Mouse (Mus musculus) cerebellum, adult 9-11 months (tissue): ENCODE measurements around the gene Fancc.
A peak's percentile ranks its signal among the peaks of the same experiment; 100 is the strongest.

Experiments
- DNase-seq: peaks from one replicate; pipeline ENCODE4 v3.0.0; 2022

Gene Fancc

DNA sequence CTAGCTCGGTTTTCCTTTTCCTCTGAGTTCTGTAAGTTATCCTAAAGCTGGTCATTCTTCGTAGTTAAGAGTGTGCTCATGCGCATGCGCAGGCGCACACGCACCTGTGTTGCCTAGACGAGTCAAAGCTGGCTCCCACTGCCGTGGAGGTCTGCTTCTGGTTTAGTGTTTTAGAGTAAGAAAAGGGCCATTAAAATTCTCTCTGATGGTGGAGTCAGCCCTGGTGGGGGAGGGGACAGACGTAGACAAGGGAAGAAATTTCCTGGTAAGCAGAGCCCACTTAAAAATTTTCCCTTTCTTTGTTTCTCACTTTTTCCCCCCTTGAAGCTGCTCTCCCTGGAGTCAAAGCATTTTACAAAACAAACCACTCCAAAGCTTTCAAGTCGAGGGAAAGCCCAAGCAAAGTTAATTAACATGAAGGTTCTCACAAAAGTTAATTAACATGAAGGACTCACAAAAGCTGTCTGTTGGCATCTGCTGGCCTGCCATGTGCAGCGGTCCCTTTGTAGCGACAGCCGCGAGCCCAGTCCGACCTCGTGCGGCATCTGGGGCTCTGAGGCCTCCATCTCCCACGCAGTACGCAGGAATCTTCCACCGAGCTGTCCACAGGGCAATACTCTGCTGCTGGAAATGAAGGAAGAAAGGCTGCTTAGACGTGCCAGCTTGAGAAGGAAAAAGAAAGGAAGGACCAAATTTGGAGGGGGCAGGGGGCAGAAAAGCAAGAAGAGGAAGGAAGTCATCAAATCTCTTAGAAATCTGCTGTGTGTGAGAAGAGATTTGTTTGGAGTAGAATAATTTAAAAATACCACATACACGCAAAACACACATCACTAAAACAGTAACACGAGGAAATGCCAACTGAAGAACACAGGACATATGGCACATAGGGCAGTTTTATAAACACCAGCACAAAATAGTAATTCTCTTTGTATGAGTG is at the start of gene Fancc:
Fancc (minus strand) TSS at position 633 of the 937 bp plus-strand sequence.
- DNase-seq: no peak

DNA sequence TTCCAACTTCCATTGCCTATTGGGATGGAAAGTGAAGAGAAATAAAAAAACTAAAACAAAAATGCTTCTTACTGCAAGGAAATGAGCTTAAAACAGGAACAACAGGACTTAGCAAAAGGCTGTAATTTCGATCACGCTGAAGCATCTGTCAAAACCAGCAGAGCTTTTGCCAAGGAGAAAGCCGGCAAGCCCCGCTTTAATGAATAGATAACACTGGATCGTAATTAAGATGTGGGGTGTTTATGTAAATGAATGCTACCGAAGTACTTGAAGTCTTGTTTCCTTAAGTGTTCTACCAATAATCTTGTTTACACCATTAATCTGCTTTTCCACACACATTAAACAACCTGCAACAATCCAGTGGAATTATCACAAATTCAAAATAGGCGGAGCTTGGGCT is 48.2 kb upstream of the Fancc start:
- DNase-seq: no peak

DNA sequence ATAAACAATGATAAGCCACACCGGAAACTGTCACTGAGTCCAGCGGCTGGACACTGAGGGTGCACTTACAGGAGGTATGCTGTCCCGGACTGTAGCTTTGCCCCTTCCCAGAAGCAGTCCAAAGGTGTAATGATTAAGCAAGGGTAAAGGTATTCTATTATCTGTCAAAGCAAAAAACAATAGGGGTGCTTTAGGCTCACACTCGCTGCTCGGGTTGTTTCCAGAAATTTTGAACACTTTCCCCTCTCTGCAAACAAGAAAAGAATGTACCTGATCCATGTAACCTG is 47.8 kb upstream of the Fancc start:
- DNase-seq: no peak

DNA sequence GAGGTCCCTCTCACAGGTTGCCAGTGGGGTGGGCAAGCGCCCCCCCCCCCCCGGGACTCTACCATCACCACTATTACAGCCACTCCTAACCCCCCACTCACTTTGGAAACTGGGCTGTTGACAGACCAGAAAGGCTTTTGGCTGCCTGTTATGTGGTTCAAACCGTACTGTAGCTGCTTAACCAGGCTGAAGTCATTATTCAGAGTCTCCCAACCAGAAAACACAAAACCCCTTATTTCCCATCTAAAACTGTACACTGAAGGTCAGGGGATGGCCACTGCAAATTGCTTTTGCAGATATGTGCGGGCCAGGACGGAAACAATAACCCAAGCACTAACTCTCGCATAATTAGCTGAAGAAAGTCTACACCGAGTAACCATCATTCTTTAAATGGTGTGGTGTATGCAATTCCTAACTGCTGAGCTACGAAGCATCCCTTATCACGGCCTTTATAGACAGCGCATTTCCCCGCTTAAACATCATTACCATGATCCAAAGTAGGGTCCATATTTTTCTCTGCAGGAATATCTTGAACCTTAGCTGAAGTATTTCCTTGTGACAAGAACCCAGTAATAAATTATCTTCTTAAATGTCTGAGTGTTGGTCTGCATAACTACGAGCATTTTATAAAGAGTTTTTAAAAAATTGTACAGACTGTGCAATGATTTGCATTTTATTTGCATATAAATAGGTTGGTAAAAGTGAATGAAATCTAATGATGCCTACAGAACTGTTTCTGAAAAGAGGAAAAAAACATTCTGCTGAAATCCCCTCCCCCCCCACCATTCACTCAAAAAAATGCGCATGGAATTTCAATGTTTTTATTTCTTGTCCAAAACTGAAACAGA is 47.3 kb upstream of the Fancc start:
- DNase-seq: no peak

DNA sequence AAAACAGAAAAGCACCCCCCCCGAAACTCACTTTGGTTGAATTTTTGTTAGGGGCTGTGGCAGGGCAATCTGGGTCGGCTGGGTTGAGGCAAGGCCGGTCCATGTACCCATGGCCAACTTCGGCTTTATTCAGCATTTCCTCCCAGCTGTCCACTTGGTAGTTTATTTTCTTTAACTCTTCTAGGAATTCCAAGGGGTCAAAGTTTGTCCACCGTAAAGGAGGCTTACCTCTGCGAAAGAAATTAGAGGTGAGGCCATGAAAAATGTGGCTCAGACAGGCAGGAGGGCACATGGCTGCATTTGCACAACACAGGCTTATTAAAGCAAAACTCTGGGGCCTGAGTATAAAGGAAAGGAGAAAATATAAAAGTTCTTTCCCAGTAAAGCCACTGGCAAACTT is 46.4 kb upstream of the Fancc start:
- DNase-seq: no peak

DNA sequence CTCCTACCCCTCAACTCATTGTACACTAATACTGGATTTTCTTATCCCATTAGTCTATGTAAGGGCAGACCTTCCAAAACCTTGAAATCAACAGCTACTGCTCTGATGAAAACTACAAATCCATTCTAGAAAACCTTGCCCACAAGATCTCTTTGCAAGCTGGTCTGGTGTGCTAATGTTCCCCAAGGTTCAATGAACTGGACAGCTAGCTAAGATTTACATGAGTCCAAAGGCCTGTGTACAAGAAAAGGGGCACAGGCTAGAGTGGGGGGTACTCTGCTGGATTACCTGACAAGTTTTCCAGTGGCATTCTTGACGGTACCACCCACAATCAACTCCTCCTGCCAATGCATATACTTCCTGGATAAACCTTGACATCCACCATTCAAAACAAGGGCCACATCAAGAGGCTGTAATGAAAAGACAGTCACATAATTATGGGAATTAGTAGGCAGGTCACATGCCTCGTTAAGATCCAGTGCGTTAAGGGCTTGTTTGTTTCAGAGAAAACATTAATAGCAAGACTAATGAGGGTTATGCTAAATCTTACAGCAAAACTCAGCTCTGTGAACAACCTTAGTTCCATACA is 45.8 kb upstream of the Fancc start:
- no peak for DNase-seq

DNA sequence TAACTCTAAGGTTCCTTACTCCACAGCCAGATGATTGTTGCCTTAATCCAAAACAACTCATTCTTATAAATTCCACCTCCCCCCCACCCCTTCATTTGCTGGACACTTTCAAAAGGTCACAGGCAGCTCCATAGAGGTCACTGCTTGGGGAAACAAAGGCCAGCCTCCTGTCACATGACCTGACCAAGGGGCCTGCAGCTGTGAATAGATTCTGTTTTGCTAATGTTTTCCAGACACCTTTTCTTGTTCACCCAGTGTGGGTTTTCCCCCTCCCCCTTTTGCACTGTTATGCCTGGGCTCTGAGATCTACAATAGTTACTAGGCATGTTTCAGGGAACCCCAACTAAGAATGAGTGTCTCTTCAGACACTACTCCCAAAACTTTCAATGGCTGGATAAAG is 44.4 kb upstream of the Fancc start:
- no peak for DNase-seq

DNA sequence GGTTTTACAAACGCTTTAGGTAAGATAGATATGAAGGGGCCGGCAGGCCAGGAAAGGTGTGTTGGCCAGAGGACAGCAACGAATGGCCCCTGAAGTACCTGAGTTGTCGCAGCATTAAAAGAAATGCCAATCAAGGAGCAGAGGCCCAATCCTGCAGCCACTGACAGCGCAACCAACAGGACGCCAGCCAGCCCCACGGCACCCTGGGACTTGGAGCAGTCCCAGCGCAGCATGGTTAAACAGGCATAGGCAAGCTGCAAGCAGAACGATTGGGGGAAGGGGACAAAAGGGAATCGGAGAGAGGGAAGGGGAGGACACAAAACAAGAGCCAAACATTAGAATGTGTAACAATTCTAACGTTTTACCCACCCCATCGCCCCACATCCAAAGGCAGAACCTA is 43.5 kb upstream of the Fancc start:
- DNase-seq: peak; percentile 49

DNA sequence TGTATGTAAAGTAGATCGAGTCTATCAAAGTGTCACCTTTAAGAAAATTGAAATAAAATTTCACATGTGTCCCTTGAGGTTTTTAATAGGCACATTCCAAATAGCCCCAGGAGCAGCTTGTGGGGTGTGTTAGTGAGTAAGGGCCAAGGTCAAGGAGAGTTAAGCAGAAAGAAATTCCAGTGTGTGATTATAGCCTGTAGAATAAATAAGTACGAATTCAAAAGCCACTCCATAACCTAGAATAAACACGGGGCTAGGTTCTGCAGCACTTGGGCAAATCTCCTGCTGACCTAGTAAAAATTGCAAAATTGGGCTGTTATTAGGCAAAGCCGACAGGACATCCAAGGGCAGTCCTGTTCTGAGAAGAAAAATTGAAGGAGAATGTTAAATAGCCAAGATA is 37.9 kb upstream of the Fancc start:
- DNase-seq: no peak

DNA sequence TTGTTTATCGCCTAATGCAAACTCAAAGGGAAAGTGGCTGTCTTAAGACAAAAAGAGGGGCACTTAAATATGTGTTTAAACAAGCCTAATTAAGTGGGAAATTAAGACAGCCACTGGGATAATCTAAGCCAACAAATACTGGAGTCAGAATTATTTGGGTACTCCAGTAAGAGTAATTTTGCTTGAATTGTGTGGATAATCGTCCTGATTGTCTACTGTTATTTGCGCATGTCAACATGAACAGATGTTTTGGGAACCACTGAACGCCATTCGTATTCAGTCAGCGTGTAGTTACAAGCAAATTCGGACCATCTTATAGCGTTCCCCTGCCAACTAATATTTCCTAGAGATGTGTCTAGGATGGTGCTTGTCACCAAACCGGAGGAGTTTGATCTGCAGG is 33.8 kb upstream of the Fancc start:
- no peak for DNase-seq

DNA sequence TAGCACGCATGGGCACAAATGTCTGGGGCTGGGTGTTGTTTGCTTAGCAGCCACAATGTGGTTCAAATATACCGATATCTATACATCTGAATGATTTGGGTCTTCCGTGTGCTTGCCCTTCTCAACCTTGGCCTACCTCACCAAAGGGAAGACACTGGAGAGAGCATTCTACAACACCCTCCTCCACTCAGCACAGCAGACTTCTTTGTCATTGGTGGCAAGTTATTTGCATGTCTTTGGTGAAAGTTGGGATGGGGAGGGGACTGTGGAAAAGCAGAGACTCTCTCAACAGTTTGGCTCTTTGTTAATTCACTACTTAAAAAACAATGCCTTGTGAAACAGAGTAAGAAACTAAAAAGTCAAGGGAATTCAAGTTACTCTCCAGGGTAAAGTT is 33.3 kb upstream of the Fancc start:
- DNase-seq: no peak

DNA sequence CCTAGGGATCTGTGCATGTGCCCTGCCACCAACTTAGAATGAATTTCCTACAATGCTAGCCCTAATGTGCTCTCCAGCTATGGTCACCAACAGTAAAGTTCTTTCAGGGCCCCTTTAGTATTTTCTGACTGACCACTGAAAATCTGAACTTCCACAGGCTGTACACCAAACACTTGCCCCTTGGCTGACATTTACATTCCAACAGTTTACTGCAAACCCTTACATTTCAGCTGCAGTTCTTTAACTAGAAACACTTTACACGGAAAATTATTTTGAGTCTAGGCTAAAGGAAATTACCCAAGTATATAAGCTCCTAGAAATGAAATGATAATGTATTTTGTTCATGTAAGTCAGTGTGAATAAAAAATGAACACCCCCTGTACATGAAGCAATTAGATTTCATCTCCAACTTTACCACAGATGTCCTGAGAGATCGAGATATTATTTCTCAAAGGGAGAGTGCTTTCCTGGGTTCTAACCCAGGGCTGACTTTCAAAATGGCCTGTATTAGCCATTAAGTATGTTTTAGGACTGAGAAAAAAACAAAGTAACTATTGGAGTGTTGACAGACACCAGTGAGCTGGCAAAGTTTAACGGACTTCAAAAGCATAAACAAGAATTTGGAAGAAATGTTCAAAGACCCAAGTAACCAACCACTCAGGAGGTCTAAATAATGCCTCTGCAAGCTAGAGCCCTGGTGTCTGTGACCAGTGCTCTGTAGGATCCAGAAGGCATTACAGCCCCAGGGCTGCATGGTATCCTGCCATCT is 32.7 kb upstream of the Fancc start:
- DNase-seq: no peak

DNA sequence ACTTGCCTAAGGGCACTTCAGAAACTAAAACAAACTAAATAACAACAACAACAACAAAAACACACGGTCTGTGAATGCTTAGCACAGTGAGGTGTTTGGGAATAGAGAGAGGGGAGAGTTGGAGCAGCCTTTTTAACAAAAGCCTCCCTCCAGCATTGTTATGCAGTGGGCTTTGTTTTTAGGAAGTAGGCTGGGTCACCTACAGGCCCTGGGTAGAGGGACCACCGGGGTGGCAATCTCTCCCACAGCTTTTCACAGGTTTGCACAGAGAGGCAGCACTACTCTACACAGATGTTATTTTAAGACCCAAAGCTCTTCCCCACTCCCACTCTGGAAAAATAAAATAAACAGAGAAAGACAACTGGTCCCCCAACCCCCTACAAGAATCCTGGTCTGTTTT is 31.8 kb upstream of the Fancc start:
- no peak for DNase-seq

DNA sequence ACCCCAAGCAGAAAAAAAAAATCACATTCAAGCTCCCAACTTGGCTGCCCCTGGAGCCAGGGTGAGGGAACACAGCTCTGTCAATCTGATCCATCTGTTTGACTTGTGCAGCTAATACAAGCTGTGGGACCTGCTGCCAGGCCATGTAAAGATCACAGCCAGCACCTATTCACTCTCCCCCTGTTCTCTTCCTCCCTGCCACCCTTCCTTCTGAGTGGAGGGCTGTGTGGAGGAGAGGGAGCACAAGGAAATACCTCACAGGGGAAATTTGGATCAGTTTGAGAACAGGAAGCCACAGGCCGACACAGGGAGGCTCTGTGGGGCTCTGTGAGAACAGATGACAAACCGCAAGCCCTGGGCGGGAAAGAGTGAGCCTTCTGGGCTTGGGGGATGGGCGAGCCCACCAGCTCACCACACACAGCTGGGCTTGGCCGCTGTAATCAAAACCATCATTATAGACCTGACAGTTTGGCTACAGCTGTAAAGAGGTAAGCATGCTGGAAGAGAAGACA is 31.1 kb upstream of the Fancc start:
- DNase-seq: peak; percentile 52

DNA sequence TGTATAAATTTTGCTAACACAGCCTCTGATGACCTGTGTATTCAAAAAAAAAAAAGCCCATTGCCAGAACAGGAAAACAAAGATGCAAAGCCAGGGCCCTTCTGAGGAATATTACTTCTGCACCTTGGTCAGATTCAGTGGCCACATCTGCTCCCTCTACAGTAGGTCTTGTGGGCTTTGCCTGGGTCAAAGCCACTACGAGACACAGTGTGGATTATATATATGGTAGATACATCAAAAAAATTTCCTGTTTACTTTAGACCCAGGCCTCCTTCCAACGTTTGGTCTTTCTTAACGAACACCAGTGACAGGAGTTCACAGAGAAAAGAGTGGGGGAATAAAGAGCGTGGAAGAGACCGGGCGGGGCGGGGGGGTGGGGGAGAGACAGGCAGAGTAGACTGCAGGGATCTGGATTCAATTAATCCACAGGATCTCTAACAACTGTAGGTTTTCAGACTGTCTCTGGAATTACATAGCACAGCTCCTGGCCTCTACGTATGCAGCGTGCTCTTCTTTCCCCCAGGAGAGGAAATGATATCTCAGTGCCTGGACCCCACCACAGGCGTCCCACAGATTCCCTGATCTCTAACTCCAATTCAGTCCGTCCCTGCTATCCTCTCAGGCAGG is 28.6 kb upstream of the Fancc start:
- DNase-seq: no peak

DNA sequence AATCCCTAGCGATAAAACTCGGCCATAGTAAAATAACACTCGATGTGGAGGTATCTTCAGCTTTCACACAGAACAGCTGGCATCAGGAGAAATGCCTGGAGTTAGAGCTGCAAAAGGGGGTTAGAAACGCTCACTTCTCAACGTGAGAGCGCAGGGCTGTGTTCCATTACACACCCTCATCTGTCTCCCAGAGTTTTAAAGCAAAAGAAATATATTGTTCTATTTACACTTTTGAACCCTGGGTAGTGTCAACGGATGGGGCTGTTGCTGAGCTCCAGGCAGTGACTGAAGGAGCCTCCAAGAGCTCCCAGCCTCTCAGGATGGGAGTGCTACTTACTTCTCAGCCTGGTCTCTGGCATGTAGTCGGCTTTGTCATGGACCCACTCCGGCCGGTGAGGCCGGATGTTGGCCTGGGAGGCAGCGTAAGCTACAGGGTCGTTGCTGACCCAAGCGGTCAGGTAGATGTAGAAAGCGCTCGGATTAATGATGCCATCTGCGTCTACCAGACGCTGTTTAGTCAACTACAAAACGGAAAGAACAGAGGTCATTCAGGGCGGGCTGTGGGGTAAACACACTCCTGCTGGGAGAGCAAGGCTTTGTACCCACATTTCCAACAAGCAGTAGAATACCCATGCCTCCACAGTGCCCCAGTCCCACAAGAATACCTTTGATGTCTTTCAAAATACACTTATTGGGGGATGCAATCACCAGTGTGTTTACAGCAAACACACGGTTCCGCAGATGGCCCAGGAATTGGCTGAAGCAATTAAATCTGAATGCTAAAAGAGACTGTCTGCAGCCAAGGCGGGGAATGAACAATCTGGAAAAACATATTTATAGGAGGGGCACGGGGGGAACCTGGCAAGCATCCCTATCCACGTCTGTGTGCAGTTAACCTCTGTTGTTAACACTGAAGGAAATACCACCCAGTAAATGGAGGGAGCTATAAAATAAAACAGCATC is 27.8 kb upstream of the Fancc start:
- DNase-seq: peak; percentile 69

DNA sequence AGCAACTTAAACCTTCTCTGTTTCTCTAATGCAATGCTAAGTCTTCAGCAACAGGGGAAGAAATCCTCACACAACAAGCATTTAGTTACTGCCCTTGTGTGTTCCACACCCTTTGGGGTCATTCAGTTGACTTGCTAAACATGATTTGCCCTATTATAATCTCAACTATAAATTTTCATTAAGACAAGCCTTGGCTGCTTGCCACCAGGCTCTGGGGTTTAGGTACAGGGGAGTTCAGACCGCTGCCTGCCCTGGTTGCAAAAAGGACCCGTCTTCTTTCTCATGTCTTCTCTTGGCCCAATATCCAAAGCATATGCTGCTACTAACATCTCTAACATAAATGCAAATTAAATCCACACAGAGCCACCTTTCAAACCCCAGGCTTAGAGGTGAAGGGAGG is 27.0 kb upstream of the Fancc start:
- no peak for DNase-seq

DNA sequence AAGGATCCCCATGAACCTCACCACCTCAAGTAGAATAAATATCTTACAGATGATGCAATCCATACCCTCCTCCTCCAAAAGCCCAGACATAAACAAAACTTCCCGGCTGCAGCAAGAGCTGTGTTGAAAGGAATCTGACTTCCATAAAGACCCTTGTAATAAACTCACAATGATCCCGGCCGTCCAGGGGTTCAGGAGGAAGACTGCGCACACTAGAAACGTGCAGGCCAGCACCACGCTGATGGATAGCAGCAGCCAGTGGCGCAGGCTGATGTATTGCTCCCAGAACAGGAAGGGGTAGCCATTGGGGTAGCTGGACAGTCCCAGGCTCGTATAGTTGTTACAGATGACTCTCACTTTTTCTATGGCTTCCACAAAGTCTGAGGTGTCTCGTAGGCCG is 25.8 kb upstream of the Fancc start:
- no peak for DNase-seq

DNA sequence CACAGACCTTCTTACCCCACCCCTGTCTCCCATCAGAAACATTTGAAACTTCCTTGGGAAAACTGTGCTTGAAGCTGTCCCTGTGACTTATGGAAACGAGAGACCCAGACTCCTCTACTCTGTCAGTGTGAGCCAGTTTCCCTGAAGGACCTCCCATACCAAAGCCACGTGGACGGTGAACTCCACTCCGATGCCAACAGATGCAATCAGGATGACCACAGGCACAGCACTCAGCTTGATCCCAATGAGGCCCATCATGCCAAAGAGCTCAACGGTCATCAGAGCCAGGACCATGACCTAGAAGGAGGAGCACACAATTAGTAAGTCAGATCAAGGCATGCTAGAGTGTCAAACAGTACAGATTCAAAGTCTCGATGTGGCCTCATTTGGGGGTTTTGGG is 23.0 kb upstream of the Fancc start:
- no peak for DNase-seq

DNA sequence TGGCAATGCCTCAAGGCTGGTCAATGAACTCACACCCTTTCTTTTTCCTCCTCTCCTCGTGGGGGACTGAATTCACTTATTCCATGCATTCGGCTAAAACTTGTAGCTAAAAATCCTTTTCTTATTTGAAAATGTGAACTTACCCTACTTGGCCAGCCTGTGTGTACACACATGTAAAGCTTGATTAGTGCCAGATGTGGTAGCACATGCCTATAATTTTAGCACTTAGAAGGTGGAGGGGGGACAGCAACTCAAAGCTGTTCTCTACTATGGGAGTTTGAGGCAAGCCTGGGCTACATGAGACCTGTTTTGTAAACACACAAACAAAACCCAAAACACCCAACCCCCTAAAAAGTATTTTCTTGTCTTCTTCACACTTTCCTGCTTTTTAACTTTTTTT is 19.5 kb upstream of the Fancc start:
- DNase-seq: no peak

DNA sequence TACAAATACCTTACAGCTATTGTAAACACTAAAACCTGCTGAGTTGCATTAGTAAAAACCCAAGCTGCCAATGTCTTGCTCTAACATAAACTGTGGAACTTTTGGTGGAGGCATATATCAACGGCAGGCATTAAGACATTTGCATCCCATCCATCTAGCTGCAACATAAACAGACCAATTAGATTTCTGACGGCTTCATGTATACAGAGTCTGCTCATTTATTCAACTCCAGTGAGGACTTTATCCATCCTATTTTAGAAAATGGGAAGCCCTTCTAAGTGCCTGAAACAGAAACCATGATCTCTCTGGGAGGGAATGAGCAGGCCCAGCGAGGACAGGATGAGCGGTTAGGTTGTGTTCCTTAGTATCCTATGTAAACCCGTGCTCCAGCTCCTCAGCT is 18.5 kb upstream of the Fancc start:
- DNase-seq: no peak
